Mouse (Mus musculus): Measurements from ENCODE around the gene Pdlim4.

DNA sequence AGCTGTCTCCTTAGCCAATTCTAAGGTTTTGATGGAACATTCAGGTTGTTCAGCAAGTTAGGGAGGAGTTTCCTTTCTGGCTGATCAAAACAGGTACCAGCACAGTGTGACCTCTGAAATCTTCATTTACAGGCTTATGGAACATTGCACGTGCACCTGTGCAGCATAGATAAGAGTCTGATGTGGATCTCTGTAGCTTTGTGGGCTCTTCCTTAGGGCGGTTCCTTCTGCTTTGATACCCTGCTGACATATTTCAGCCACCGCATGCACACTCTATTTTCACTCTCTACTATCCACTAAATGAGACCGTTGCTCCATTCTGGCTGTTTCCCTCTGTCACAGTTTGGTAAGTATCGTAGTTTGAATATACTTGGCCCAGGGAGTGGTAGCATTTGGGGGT lies 13.9 kb upstream of the Pdlim4 start:
- TF ChIP-seq GATA1 (IDR thresholded peaks at IDR 0.05; ENCODE audit: low read length) (no peak), TAL1 (IDR thresholded peaks at IDR 0.05; ENCODE audit: low read length) (no peak)
